ENCODE assay signal across 8 mouse cellular contexts in the genomic region with DNA sequence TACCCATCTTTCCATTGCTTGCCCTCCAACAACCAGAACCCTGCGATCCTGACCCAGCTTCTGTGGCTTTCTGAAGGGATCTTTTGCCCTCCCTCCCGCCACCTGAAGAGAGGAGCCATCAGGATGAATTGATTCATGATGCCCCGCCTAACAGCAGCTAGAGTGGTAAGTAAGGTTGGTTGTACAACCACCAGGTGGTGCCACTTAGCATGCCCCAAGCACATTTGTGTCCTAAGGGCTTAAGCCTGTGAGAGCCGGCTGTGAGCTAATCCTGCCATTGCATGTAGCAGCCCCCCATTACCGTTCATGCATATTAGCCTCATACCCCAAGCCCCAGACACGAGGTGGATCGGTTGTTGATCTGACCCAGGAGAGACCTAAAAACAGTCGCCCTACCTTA. TPM values are rescaled to one million over a fixed set of nuclear protein-coding genes. Genes with fewer than 3 reads are reported as not detected.
DNase-seq lines count a peak whose midpoint lies in the region; ATAC-seq and TF ChIP-seq lines count a peak whose summit lies in the region.

No protein-coding gene starts in this region.

- no peak overlapping the region for H3K4me3 ChIP-seq in cerebellum, adult 2 months (replicated peaks; ENCODE audit: insufficient read depth, low read depth, low read length)
- peak overlapping the region; percentile 96 for H3K4me3 ChIP-seq in ES-E14 (ENCODE audit: insufficient read depth in 1 of 2, low read depth in 1 of 2, low read length in 2 of 2, poor library complexity in 1 of 2, severe bottlenecking in 1 of 2)
- H3K4me3 ChIP-seq in heart, embryonic 10.5 days, result peak overlapping the region; percentile 88
- peak overlapping the region; percentile 82 for H3K4me3 ChIP-seq in kidney, embryonic 16.5 days (ENCODE audit: low read length)
- peak overlapping the region; percentile 78 for H3K4me3 ChIP-seq in small intestine, adult 2 months (ENCODE audit: low read depth, low read length)

- TF ChIP-seq CTCF in cerebellum, adult 2 months (IDR thresholded peaks at IDR 0.05; ENCODE audit: borderline replicate concordance, insufficient read depth, low read depth, low read length), result peak; percentile 72
- peak; percentile 67; the same call in 1 of the 2 replicates for TF ChIP-seq CTCF in small intestine, adult 2 months (IDR thresholded peaks at IDR 0.05; ENCODE audit: extremely low read depth, insufficient read length, insufficient replicate concordance, low read depth, low read length)

- TF ChIP-seq POLR2A in cerebellum, adult 2 months (IDR thresholded peaks at IDR 0.05; ENCODE audit: borderline replicate concordance, insufficient read depth, low read length), result no peak
- no peak for TF ChIP-seq POLR2A in small intestine, adult 2 months (IDR thresholded peaks at IDR 0.05; ENCODE audit: low read depth, low read length)

- 6% methylated on average over 8 of the region's 8 CpGs for WGBS in cerebellum, adult 2 months
- WGBS in heart, embryonic 10.5 days, result 9% methylated on average over 8 of the region's 8 CpGs
- WGBS in kidney, embryonic 16.5 days, result 5% methylated on average over 8 of the region's 8 CpGs
- WGBS in small intestine, adult 2 months, result 6% methylated on average over 8 of the region's 8 CpGs

- H3K4me2 ChIP-seq in kidney, embryonic 16.5 days (replicated peaks; ENCODE audit: low read depth, low read length), result peak overlapping the region; percentile 97

- ATAC-seq in kidney, embryonic 16.5 days (ENCODE audit: low FRiP score, low TSS enrichment), result peak; percentile 10; the same call in 1 of the 2 replicates

- in situ Hi-C loops in ES-E14 (cut with MboI; ENCODE audit: low sequenced_read_pairs in 2 of 2, unreplicated experiment in 2 of 2), result no loop called here

- no peaks in the 10 kb centered on the region for H3K9me3 ChIP-seq in ES-E14 (ENCODE audit: control insufficient read depth, insufficient read depth, low read depth, low read length)
- H3K9me3 ChIP-seq in heart, embryonic 10.5 days, result no peaks in the 10 kb centered on the region
- H3K9me3 ChIP-seq in kidney, embryonic 16.5 days (ENCODE audit: low read length), result no peaks in the 10 kb centered on the region

- peak overlapping the region; percentile 56 for H3K9ac ChIP-seq in ES-E14 (ENCODE audit: insufficient read depth, low read depth, low read length, poor library complexity, severe bottlenecking)
- H3K9ac ChIP-seq in kidney, embryonic 16.5 days (replicated peaks; ENCODE audit: low read length), result peak overlapping the region; percentile 87

- no peaks in the 10 kb centered on the region for H3K27me3 ChIP-seq in cerebellum, adult 2 months (ENCODE audit: control insufficient read depth, insufficient read depth, low read length)
- no peaks in the 10 kb centered on the region for H3K27me3 ChIP-seq in heart, embryonic 10.5 days (ENCODE audit: insufficient read depth, poor library complexity, severe bottlenecking)
- H3K27me3 ChIP-seq in kidney, embryonic 16.5 days (ENCODE audit: insufficient read depth, low read length), result no peaks in the 10 kb centered on the region
- no peaks in the 10 kb centered on the region for H3K27me3 ChIP-seq in small intestine, adult 2 months (ENCODE audit: control insufficient read depth, insufficient read depth, low read length)

- peaks cover 14% of the 10 kb centered on the region for H3K4me1 ChIP-seq in cerebellum, adult 2 months (ENCODE audit: control insufficient read depth, insufficient read depth, low read length)
- peaks cover 4 to 21% of the 10 kb centered on the region in 2 experiments; a peak in 3 of 4 replicates for H3K4me1 ChIP-seq in ES-E14 (ENCODE audit: control insufficient read depth in 2 of 2, insufficient read depth in 2 of 2, low read length in 2 of 2, poor library complexity in 1 of 2)
- H3K4me1 ChIP-seq in heart, embryonic 10.5 days, result peaks cover 62% of the 10 kb centered on the region
- peaks cover 40% of the 10 kb centered on the region for H3K4me1 ChIP-seq in kidney, embryonic 16.5 days (ENCODE audit: insufficient read depth, low read length)
- H3K4me1 ChIP-seq in small intestine, adult 2 months (ENCODE audit: control insufficient read depth, insufficient read depth, insufficient read length, low read length), result peaks cover 16% of the 10 kb centered on the region

- no peaks in the 10 kb centered on the region; the same call in 1 of the 2 replicates for H3K36me3 ChIP-seq in ES-E14 (ENCODE audit: control insufficient read depth, insufficient read depth, low read length, poor library complexity, severe bottlenecking)
- peaks cover 17% of the 10 kb centered on the region for H3K36me3 ChIP-seq in heart, embryonic 10.5 days
- peaks cover 7% of the 10 kb centered on the region for H3K36me3 ChIP-seq in kidney, embryonic 16.5 days (ENCODE audit: insufficient read depth, low read length)
- peaks cover 8% of the 10 kb centered on the region; the same call in 1 of the 2 replicates for H3K36me3 ChIP-seq in small intestine, adult 2 months (ENCODE audit: control insufficient read depth, insufficient read depth, low read length)

- peak; percentile 61 to 63 for DNase-seq in cerebellum, adult 2 months
- no peak for DNase-seq in cerebellum, postnatal 4 days (ENCODE audit: low spot score in 2 of 2)
- DNase-seq in ES-E14 (ENCODE audit: low read depth, low spot score), result peak; percentile 83
- peak; percentile 64 to 74 for DNase-seq in cerebellum, postnatal 25 days
- DNase-seq in heart, embryonic 10.5 days (ENCODE audit: low spot score), result no peak
- DNase-seq in lung, postnatal 36 days, result peak; percentile 86

- no peak overlapping the region for H3K27ac ChIP-seq in cerebellum, adult 2 months (ENCODE audit: insufficient read depth, low read length)
- peak overlapping the region; percentile 6; the same call in 1 of the 2 replicates for H3K27ac ChIP-seq in ES-E14 (ENCODE audit: insufficient read depth, low read depth, low read length, poor library complexity, severe bottlenecking)
- peak overlapping the region; percentile 92 for H3K27ac ChIP-seq in heart, embryonic 10.5 days
- H3K27ac ChIP-seq in kidney, embryonic 16.5 days (ENCODE audit: low read length), result peak overlapping the region; percentile 97
- H3K27ac ChIP-seq in small intestine, adult 2 months (ENCODE audit: insufficient read depth, low read depth, low read length), result peak overlapping the region; percentile 18; the same call in 1 of the 2 replicates

TF ChIP-seq in ES-E14, 5 proteins besides CTCF, POLR2A, EP300 and RAD21:
- TF ChIP-seq HCFC1 (IDR thresholded peaks at IDR 0.05; ENCODE audit: borderline replicate concordance, insufficient read depth, low read length) (no peak), CHD2 (IDR thresholded peaks at IDR 0.05; ENCODE audit: low read depth, low read length) (no peak), MAFK (IDR thresholded peaks at IDR 0.05; ENCODE audit: insufficient read depth, low read depth, low read length) (no peak), ZNF384 (IDR thresholded peaks at IDR 0.05; ENCODE audit: low read depth, low read length) (no peak)

RNA-seq across cellular contexts. Expression of gene Klf16, which starts 1.8 kb away (rescaled TPM):
- polyA plus RNA-seq in cerebellum, adult 2 months (2012; rRNA removed), result 9.5 and 10.6 TPM in 2 replicates
- total RNA-seq in ES-E14 (2012; rRNA removed), result 20.8 and 23.5 TPM in 2 replicates
- polyA plus RNA-seq in heart, embryonic 10.5 days (2016; fragmentation: Nextera tagmentation; extraction: Ambion mirVana), result 7.9 and 8.1 TPM in 2 replicates
- polyA plus RNA-seq in kidney, embryonic 16.5 days (2015; fragmentation: Nextera tagmentation; extraction: Ambion mirVana), result 10.4 and 11.6 TPM in 2 replicates
- 18.4 and 33.2 TPM in 2 replicates for polyA plus RNA-seq in small intestine, adult 2 months (2012; rRNA removed)

RNA-seq across cellular contexts. Expression of gene Abhd17a, which starts 11.2 kb away (rescaled TPM):
- 230 and 232 TPM in 2 replicates for polyA plus RNA-seq in cerebellum, adult 2 months (2012; rRNA removed)
- total RNA-seq in ES-E14 (2012; rRNA removed), result 67.9 and 68.7 TPM in 2 replicates
- polyA plus RNA-seq in heart, embryonic 10.5 days (2016; fragmentation: Nextera tagmentation; extraction: Ambion mirVana), result 94.1 and 120 TPM in 2 replicates
- polyA plus RNA-seq in kidney, embryonic 16.5 days (2015; fragmentation: Nextera tagmentation; extraction: Ambion mirVana), result 86.5 and 89.2 TPM in 2 replicates
- 381 and 644 TPM in 2 replicates for polyA plus RNA-seq in small intestine, adult 2 months (2012; rRNA removed)

RNA-seq across cellular contexts. Expression of gene Rexo1, which starts 17.6 kb away (rescaled TPM):
- polyA plus RNA-seq in cerebellum, adult 2 months (2012; rRNA removed), result 44.4 and 47.5 TPM in 2 replicates
- 27.4 and 33.4 TPM in 2 replicates for total RNA-seq in ES-E14 (2012; rRNA removed)
- 25.1 and 26.9 TPM in 2 replicates for polyA plus RNA-seq in heart, embryonic 10.5 days (2016; fragmentation: Nextera tagmentation; extraction: Ambion mirVana)
- 27.2 and 29.8 TPM in 2 replicates for polyA plus RNA-seq in kidney, embryonic 16.5 days (2015; fragmentation: Nextera tagmentation; extraction: Ambion mirVana)
- 33.1 and 63.7 TPM in 2 replicates for polyA plus RNA-seq in small intestine, adult 2 months (2012; rRNA removed)

RNA-seq across cellular contexts. Expression of gene Scamp4, which starts 23.8 kb away (rescaled TPM):
- polyA plus RNA-seq in cerebellum, adult 2 months (2012; rRNA removed), result 57.9 and 62.0 TPM in 2 replicates
- total RNA-seq in ES-E14 (2012; rRNA removed), result 54.8 and 83.8 TPM in 2 replicates
- 97.4 and 97.9 TPM in 2 replicates for polyA plus RNA-seq in heart, embryonic 10.5 days (2016; fragmentation: Nextera tagmentation; extraction: Ambion mirVana)
- 113 and 117 TPM in 2 replicates for polyA plus RNA-seq in kidney, embryonic 16.5 days (2015; fragmentation: Nextera tagmentation; extraction: Ambion mirVana)
- 84.0 and 130 TPM in 2 replicates for polyA plus RNA-seq in small intestine, adult 2 months (2012; rRNA removed)

RNA-seq across cellular contexts. Expression of gene Adat3, which starts 23.8 kb away (rescaled TPM):
- polyA plus RNA-seq in cerebellum, adult 2 months (2012; rRNA removed), result 7.0 and 7.5 TPM in 2 replicates
- 12.2 and 12.7 TPM in 2 replicates for total RNA-seq in ES-E14 (2012; rRNA removed)
- 5.8 and 9.3 TPM in 2 replicates for polyA plus RNA-seq in heart, embryonic 10.5 days (2016; fragmentation: Nextera tagmentation; extraction: Ambion mirVana)
- 8.7 and 10.4 TPM in 2 replicates for polyA plus RNA-seq in kidney, embryonic 16.5 days (2015; fragmentation: Nextera tagmentation; extraction: Ambion mirVana)
- polyA plus RNA-seq in small intestine, adult 2 months (2012; rRNA removed), result 18.2 and 23.9 TPM in 2 replicates

Comparison
In these comparisons a context has a peak if more than half of its experiments do, and no peak if none do; other contexts are left out.
1. DNase-seq: peak in cerebellum, adult 2 months (2 of 2), ES-E14 (single experiment), cerebellum, postnatal 25 days (2 of 2) and lung, postnatal 36 days (single experiment); none in cerebellum, postnatal 4 days (0 of 2) and heart, embryonic 10.5 days (single experiment).